Mouse (Mus musculus) R1 (cell line): ENCODE results near the gene Ubxn7.
A peak's percentile ranks its signal among the peaks of the same experiment; 100 is the strongest.

Experiments
- DNase-seq: peaks from one replicate; pipeline ENCODE4 v3.0.0-alpha.2; 2018; ENCODE audit warnings: low read depth, low spot score

The Ubxn7 gene

DNA sequence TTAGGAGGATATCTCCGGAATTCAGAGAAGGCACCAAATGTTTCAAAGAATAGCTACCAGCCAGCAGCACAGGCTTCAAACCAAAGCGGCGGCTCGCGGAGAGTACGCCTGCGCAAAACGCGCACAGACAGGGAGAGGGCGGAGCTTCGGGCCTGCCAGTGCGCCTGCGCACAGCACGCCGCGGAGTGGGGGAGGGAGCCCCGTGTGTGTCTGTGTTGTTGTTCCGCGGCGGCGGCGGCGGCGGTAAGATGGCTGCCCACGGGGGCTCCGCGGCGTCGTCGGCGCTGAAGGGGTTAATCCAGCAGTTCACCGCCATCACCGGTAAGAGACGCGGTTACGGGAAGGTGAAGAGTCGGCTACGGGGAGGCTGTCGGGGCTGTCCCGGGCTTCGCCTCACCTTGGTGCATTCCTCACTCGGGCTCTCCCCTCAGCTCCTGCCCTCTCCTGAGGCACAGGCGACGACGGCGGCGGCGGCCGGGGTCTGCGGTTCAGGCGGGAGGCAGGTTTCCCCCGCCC lies at the start of gene Ubxn7:
Gene Ubxn7, plus strand, starts transcription at position 218 of the 516 bp plus-strand sequence.
- peak; percentile 94 for DNase-seq

DNA sequence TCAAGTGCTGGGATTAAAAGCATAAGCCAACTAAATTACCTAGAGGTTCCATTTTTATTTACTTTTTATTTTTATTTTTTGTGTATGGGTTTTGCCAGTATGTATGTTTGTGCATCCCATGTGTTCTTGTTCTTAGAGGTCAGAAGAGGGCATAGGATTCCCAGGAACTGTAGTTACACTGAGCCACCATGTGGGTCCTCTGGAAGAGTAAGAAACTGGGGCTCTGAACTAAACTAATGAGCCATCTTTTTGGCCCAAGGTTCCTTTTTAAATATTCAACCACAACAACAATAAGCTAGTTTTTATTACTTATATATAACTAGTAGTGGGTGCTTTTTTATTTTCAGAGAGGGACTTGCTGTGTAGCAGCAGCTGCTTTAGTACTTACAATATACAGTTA lies 49.4 kb upstream of the Ubxn7 start:
- no peak for DNase-seq

DNA sequence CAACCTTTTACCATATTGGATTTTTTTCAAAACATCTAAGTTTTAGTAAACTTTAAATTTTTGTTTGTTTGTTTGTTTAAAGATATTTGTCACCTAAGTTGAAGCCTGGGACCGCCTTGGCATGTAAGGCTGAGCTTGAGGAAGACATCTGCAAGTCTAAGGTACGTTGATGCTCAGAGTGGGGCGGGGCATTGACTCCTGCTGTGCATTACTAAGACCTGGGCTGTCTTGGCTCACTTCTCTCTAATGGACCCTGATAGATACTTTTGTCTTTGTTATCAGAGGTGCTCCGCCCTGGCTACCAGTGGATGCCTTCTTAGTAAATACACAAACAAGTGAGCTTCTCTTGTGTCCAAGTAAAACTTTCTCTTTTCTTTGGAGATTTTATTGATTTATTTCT lies 40.2 kb upstream of the Ubxn7 start:
- DNase-seq = peak; percentile 89

DNA sequence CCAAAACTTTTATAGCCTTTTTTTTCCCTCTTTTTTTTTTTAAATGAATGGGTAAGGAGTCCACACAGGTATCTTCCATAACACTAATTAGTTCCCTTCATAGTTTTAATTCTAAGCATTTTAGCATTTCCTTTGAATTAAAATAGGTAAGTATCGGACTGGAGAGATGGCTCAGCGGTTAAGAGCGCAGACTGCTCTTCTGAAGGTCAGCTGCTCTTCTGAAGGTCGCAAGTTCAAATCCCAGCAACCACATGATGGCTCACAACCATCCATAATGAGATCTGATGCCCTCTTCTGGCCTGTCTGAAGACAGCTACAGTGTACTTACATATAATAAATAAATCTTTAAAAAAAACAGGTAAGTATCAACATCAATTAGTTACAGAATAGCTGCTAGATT lies 32.4 kb upstream of the Ubxn7 start:
- peak; percentile 57 for DNase-seq

DNA sequence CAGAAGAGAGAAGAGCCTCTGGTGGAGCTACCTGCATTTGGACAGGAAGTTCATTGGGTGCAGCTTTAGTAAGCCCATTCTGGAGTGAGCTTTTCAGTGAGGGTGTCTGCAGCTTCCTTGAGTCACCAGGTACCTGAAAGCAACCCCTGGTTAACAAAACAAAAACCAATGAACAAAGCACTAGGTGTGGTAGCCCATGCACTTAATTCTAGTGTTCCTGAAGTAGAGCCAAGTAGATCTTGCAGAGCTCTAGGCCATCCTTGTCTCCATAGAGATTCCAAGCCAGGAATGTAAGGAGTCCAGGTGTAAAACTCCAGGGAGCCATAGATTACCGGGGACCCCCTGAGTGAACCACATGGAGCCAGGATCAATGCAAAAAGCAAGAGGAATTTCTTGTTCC lies 29.0 kb upstream of the Ubxn7 start:
- peak; percentile 99 for DNase-seq

DNA sequence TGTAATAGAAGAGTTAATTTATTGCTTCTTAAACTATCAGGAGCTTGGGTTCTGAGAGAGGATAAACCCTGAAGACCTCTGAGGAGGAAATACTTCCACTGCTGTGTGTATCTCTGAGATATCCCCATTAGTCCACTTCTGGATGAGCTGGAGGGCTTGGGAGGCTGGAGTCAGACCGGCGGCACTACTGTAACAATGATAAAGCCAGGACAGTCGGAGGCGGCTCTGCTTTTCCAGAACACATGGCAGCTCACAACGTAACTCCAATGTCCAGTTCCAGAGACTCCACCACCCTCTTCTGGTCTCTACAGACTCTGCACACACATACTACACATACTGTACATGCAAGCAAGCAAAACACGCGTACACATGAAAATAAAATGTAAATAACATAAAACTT lies 28.2 kb upstream of the Ubxn7 start:
- peak; percentile 67 for DNase-seq

DNA sequence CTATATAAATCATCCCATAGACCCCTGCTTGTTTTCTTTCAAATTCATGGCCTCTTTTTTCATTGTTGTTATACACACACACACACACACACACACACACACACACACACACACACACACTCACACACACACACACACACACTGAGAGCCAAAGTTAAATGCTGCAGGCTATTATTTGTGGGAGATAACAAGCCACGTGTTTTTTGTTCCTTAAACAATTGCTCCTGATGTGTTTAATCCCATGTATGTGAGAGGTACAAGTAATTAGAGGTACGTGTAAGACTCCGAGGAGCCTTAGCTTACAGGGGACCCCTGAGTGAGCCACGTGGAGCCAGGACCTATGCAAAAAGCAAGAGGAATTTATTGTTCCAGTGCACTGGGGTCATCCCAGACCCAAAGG lies 20.1 kb upstream of the Ubxn7 start:
- no peak for DNase-seq

DNA sequence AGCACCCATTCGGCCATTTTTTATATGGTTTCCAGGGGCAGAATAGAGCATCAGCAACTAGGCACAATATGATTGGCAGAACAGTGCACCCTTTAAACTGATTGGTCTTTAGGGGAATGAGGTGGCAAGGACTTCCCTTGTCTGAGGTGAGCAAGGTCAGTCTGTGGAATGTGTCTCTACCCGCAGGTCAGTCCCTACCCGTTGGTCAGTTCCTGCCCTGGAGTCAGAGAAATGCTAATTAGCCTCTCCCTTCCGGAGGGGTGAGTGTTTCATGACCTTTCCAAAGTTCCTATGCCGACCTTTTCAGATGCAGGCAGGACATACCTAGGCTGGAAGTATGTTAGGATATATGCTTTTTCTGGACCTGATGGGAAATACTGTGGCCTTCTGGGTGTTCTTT lies 19.7 kb upstream of the Ubxn7 start:
- DNase-seq = peak; percentile 92

DNA sequence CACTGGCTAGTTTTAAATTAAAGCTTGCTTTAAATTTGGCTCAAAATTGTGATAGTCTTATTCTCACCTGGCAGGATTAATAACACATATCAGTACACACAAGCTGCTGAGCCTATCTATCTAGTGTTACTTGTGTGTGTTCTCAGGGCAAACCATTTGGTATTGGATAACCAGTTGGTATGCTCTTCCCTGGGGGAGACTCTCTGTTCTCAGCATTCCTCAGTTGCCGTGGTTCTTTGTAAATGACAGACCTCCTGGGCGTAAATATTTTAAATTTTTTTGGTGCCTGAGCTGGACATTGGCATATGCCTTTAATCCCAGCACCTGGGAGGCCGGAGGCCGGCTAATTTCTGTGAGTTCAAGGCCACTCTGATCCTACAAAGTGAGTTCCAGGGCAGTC lies 19.2 kb upstream of the Ubxn7 start:
- peak; percentile 83 for DNase-seq

DNA sequence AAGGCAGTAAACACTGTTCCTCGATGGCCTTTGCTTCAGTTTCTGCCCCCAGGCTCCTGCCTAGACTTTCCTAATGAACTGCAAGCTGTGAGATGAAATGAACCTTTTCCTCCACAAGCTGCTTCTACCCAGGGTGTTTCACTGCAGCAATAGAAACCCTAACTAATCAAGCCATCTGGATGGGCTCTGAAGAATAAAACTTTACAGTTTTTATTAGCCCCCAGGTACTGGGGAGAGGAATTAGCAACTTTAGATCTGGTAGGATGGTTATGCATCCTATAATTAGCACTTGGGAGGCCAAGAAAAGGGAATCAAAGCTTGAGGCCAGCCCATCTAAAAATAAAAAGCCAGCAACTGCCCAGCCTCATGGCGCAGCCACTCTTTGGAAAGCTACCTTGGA lies 15.5 kb upstream of the Ubxn7 start:
- no peak for DNase-seq

DNA sequence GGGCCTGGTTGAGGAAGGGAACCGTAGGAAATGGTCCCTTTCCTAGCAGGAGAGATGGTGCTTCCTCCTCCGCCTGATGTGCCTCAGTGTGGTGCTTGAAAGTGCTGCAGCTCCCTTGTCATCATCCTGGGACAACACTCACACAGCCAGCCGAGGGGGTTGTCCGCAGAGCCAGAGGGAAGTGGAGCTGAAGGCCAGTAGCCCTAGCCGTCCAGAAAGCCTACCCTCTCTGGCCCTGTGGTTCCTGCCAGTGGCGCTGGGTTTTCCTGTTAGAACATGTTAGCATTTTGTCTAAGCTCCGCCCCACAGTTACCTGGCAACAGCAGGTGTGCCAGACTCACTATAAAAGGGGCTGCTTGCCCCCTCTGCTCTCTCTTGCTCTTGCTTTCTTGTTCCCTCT lies 8.1 kb upstream of the Ubxn7 start:
- DNase-seq = peak; percentile 69

DNA sequence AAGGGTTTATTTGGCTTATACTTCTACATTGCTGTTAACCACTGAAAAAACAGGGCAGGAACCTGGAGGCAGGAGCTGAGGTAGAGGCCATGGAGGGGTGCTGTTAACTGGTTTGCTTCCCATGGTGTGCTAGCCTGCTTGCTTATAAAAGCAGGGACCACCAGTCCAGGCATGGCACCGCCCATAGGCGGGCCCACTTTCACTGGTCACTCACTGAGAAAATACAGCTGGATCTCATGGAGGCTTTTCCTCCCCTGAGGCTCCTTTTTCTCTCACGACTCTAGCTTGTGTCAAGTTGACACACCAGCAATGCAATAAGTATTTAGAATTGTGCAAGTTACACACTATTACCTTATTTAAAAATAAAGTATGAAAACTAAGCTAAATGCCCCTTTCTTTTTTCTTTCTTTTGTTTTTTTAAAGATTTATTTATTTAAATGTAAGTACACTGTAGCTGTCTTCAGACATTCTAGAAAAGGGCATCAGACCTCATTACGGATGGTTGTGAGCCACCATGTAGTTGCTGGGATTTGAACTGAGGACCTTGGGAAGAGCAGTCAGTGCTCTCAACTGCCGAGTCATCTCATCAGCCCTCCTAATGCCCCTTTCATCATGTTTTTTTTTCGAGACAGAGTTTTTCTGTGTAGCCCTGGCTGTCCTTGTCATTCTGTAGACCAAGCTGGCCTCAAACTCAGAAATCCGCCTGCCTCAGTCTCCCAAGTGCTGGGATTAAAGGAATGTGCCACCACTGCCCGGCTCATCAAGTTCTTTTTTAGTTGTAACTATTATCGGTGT lies 984 bp upstream of the Ubxn7 start:
- DNase-seq = no peak

DNA sequence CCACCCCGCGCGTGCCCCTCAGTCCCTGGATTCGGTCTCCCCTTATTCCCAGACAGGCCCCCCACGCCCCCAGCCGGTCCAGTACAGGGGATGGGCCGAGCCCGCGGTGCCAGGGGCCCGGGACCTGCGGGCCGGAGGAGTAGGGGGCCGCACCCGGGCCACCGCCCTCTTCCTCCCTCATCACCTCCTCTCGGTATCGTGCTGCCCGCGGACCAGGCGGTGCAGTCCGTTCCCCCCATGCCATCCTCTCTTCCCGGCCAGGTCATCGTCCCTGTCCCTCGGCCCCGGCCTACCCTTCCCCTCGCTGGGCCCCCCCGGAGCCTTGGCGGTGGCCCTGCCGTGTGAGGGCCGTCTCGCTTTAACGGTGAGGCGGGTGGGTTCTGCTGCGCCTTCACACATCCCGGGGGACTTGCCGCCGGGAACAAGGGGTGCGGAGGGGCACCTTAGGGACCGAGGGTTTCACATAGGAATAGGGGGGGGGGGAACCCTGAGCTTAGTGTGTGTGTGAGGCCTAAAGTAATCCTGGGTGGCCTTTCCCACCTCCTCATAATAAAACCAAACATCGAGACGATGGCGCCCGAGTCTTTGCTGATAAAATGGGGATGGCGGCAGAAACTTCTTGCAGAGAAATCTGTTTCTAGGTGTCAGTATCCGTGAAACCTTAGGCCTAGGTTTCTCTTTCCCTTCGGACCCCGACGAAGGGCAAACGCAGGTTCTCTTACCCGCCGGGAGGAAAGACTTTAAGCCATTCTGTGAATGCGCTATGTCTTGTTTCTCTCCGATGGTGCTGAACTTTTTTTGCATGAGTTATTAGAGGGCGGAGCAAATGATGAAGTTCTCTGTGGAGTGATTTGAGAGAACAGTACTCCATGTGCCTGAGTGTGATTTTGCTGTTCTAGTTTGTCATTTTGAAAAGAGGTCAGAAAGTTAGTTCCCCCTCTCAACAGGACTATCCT lies 777 bp downstream of the Ubxn7 start:
- peak; percentile 83 for DNase-seq

DNA sequence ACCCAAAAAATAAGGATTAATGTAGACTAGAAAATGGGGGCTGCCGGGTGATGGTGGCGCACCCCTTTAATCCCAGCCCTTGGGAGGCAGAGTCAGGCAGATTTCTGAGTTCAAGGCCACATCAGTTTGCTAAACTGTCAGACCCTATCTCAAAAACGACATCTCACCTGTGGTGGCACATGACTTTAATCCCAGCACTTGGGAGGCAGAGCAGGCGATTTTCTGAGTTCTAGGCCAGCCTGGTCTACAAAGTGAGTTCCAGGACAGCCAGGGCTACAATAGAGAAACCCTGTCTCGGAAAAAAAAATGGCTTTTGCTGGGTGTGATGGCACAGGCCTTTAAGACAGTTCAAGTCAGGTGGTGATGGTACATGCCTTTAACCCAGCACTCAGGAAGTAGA lies 3.1 kb downstream of the Ubxn7 start:
- no peak for DNase-seq

DNA sequence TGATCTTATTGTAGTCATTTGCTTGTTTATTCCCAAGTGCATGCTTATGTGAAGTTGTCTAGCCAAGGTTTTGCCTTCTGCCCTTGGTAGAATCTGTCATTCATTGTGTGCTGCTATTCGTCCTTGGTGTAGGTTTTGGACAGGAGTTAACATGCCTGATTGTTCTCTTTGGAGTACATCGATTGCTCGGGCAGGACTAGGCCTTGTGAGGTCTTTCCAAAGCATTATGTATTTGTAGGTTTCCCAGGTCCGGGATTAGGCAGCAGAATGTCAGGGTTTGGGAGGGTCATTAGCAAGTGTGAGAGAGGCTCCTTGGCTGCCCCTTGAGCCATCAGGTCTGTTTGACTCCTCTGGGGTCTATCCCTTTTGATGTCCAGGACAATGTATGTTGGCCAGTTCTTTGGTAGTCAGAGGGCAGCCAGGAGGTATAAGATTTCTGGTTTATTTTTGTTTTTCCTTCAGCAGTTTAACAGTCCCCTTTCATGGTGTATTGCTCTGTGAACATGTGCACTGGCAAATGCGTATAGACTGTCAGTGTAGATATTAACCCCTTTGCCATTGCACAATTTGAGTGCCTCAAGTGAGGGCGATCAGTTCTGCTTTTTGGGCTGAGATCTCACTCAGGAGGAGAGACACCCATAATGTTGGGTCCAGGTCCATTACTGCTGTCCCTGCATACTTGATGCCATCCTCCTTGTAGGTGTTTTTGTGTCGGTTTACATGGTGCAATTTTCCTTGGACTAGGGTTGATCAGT lies 4.1 kb downstream of the Ubxn7 start:
- no peak for DNase-seq

DNA sequence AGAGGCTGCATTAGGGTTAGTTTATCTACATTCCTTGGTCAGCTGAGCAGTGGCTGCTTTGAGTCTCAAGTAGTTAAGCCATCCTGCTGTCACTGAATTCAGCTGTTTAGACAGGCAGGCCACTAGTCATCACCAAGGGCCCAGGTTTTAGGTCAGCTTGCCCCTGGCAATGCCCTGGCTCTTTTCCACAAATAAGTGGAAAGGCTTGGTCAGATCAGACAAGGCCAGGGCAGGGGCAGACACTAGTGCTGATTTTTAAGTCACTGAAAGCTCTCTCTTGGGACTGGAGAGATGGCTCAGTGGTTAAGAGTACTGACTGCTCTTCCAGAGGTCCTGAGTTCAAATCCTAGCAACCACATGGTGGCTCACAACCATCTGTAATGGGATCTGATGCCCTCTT lies 4.9 kb downstream of the Ubxn7 start:
- no peak for DNase-seq

DNA sequence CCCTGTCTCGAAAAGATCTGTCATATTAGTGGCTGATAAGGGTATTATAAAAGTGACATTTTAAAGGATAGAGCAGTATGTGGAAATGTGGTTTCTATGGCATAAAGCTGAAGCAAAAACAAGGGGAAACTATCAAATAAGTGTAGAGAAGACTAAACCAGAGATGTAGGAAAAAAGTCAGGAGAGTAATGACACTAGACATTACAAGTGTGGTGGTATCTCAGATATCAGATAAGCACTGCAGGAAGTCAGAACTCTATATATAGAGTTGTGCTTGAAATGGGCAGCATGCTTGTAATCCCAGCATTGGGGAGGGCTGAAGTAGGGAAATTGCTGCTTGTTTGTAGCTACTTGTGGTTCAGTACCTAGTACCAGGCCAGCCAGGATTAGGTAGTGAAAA lies 8.4 kb downstream of the Ubxn7 start:
- DNase-seq = no peak

DNA sequence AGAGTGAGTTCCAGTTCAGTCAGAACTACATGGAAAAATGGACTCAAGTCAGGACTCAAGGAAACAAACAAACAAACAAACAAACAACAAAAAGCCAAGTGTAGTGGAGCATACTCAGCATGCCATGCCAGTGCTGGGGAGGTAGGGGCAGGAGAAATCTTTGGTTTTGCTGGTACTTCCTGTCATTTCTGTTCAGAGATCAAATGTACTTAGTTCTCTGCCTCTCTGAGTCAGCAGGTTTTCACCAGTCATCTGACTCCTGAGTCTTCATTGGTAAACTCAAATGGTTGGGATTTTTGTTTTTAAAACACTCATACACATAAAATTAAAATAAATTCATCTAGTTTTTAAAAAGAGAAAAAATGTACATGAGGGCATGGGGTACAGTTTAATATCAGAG lies 13.5 kb downstream of the Ubxn7 start:
- no peak for DNase-seq

DNA sequence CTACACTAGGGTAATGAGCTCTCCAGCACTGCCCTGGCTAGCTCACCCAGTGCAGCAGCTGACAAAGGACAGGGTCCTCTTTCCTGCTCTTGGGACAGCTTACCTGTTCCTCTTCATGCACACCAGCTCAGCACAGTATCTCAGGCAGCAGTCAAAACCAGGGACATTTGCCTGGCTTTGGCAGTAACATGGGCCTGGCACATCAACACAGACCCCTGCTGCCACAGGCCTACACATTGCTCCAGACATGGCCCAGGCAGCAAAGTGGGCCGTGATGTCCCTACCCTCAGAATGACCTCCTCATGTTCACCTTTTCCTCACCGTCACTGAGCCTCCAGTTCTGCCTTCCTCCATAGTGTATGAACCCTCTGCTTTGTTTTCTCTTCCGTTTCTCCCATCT lies 18.7 kb downstream of the Ubxn7 start:
- DNase-seq = no peak

DNA sequence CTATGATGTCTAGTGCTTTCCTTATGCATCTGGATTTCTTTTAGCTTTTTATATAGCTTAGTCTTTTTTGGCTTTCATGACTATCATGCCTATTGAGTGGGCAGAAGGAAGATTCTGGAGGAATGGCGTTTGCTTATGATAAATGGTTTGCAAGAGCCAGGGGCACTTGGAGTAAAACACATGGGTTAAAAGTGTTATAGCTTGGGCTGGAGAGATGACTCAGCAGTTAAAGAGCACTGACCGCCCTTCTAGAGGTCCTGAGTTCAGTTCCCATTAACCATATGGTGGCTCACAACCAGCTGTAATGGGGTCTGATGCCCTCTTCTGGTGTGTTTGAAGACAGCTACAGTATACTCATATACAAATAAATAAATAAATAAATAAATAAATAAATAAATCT lies 31.5 kb downstream of the Ubxn7 start:
- peak; percentile 21 for DNase-seq

DNA sequence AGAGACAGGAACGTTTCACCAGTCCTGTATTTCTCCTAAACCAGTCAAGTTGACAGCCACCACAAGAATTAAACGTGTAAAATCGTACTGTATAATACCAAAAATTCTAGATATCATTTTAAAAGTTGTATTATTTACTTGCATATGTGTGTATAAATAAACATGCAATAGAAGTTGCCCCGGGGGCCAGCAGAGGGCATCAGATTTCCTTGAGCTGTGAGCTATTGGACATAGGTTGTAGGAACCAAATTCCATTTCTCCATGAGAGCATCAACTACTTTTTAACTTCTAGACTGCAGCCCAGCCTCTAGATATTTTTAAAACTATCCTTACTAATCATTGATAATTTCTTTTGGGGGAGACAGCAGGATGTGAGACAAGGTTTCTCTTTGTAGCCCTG lies 39.3 kb downstream of the Ubxn7 start:
- peak; percentile 25 for DNase-seq

DNA sequence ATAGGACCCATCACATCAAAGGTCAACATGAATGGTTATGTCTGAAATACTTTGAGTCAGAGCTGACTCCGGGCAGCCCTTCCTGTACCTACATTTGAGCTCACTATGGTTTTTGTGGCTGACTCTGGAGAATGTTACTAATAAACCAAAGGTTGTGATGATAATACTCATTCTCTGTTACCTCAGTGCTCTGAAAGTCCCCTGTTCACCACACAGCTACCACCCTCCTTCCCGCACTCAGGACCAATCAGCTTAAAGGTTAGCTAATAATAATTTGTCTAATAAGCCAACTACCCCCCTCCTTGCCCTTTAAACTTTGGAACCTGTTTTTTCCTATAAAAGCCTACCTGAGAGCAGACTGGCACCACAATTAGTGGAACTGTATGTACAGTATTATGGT lies 47.5 kb downstream of the Ubxn7 start:
- DNase-seq = no peak
